Mouse (Mus musculus) limb, embryonic 12.5 days (tissue): ENCODE measurements around the gene Traf1. TPM values are rescaled to one million over a fixed set of nuclear protein-coding genes. Genes with fewer than 3 reads are reported as not detected.

Source experiments
- ATAC-seq: fragments of 200-750 bp; cut with Nextera tagmentation; 2 replicates; pipeline ENCODE4 v1.8.0; 2017; ENCODE audit warnings: low read depth, moderate TSS enrichment; ENCODE audit not compliant: insufficient number of reproducible peaks, insufficient read depth, low FRiP score, low TSS enrichment
- H3K27ac ChIP-seq: fragments of 300-500 bp; sonication (generic); 2 replicates; pipeline ENCODE4 v1.5.1; 2016; ENCODE audit warnings: mild to moderate bottlenecking, moderate library complexity
- H3K27me3 ChIP-seq: fragments of 300-500 bp; sonication (generic); 2 replicates; pipeline ENCODE4 v1.6.1; 2016; ENCODE audit warnings: mild to moderate bottlenecking, moderate library complexity
- H3K36me3 ChIP-seq: fragments of 300-500 bp; sonication (generic); 2 replicates; pipeline ENCODE4 v1.6.1; 2016; ENCODE audit warnings: mild to moderate bottlenecking, moderate library complexity
- H3K4me1 ChIP-seq: fragments of 300-500 bp; sonication (generic); replicated peaks from 2 replicates; pipeline ENCODE4 v1.6.1; 2016
- H3K4me2 ChIP-seq: fragments of 300-500 bp; sonication (generic); 2 replicates; pipeline ENCODE4 v1.6.1; 2016; ENCODE audit warnings: mild to moderate bottlenecking, moderate library complexity
- H3K4me3 ChIP-seq: fragments of 300-500 bp; sonication (generic); replicated peaks from 2 replicates; pipeline ENCODE4 v1.5.1; 2016; ENCODE audit warnings: mild to moderate bottlenecking
- H3K9ac ChIP-seq: fragments of 300-500 bp; sonication (generic); replicated peaks from 2 replicates; pipeline ENCODE4 v1.6.1; 2016; ENCODE audit warnings: mild to moderate bottlenecking, moderate library complexity
- H3K9me3 ChIP-seq: fragments of 300-500 bp; sonication (generic); 2 replicates; pipeline ENCODE4 v1.6.1; 2016; ENCODE audit warnings: mild to moderate bottlenecking, moderate library complexity
- WGBS: fragments of 180-500 bp; shearing (Covaris S2); methylation state at CpG from one replicate; pipeline ENCODE4 v1.1.7; 2016; 5-methylcytosine and 5-hydroxymethylcytosine counted together
- polyA plus RNA-seq: library from polyadenylated mRNA; unstranded; fragments of >200 nt; fragmentation: Nextera tagmentation; extraction: Ambion mirVana; gene quantifications from 2 replicates; pipeline ENCODE4 v1.2.1, GENCODE M21; 2016

The Traf1 gene
- polyA plus RNA-seq, 1 experiment from 2014 or later: 0.61 TPM

DNA sequence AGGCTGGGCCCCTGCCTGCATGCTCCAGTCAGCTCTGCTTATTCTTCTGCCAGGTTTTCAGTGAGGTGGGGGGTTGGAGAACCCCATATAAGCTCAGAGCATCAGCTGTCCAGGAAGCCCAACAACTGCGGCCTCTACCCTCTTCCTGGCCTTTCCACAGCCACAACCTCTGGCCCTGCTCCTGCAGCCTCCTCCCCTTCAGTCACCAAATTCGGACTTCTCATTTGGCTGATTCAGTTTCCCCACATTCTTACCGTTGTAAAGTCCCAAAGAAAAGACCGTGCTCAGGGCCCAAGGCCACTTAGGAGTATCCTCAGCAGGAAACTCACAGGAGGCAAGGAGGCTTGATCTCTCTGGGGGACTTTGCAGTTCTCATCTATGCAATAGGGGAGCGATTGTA lies 4.6 kb downstream of the Traf1 start:
- Histone ChIP-seq H3K4me2 (no peak overlapping the region), H3K27ac (no peak overlapping the region), H3K4me1 (0 out of 2 replicates have a peak, but pooled peaks cover 2% of the 10 kb centered on the region), H3K27me3 (peaks cover 18% of the 10 kb centered on the region), H3K9ac (no peak overlapping the region), H3K9me3 (no peaks in the 10 kb centered on the region), H3K36me3 (no peaks in the 10 kb centered on the region), H3K4me3 (no peak overlapping the region)
- WGBS: 68% methylated on average over 5 of the region's 5 CpGs
- no peak for ATAC-seq

DNA sequence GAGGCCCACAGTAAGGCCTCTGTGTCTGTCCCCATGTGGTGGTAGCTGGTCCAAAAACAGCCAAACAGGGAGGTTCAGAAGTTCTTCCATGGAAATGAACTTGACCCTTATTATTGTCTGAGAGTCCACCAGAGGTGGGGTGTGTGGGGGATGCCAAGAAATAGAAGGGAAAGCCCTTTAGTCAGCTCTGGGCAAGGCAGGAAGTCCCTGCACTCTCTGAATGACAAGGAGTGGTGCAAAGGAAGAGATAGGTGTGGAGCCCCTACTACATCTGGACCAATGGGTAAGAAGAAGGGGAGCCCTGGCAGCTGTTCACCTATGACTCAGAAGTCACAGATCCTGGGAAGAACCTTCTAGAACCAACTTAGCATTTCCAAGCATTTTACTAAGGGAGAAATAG lies 7.2 kb downstream of the Traf1 start:
- Histone ChIP-seq H3K27me3 (peaks cover 7% of the 10 kb centered on the region; the same call in 1 of the 2 replicates), H3K4me3 (no peak overlapping the region), H3K36me3 (no peaks in the 10 kb centered on the region), H3K4me2 (no peak overlapping the region), H3K4me1 (no peaks in the 10 kb centered on the region), H3K9ac (no peak overlapping the region), H3K9me3 (no peaks in the 10 kb centered on the region), H3K27ac (no peak overlapping the region)
- no peak for ATAC-seq

GRCm38 (mm10) chr2:34953547-34954116 lies 7.9 kb downstream of the Traf1 start:
- Histone ChIP-seq H3K9ac (no peak overlapping the region), H3K27me3 (peaks cover 5% of the 10 kb centered on the region; the same call in 1 of the 2 replicates), H3K4me2 (no peak overlapping the region), H3K36me3 (no peaks in the 10 kb centered on the region), H3K27ac (no peak overlapping the region), H3K4me1 (no peaks in the 10 kb centered on the region), H3K9me3 (no peaks in the 10 kb centered on the region), H3K4me3 (no peak overlapping the region)
- no peak for ATAC-seq
- WGBS: 68% methylated on average over 2 of the region's 2 CpGs

DNA sequence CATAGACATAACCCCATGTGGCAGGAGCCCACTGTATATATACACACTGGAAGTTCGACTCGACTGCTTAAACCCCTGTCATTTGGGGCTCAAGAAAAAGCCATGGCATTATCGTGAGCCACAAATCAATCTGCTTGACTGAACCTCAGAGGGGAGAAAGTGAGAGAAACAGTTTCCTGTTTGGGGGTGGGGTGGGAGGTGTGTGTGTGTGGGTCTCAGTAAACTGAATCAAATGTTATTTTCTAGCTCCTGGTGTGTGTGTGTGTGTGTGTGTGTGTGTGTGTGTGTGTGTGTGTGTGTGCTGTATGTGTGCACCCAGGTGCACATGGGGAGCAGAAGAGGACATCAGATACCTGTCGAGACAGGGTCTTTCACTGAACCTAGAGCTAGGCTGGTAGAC lies 8.6 kb downstream of the Traf1 start:
- no peaks in the 10 kb centered on the region for H3K4me1 ChIP-seq
- H3K4me2 ChIP-seq: no peak overlapping the region
- 71% methylated on average over 4 of the region's 4 CpGs for WGBS
- no peaks in the 10 kb centered on the region for H3K36me3 ChIP-seq
- ATAC-seq: no peak
- no peak overlapping the region for H3K4me3 ChIP-seq
- H3K27ac ChIP-seq: no peak overlapping the region
- no peak overlapping the region for H3K9ac ChIP-seq
- no peaks in the 10 kb centered on the region for H3K9me3 ChIP-seq
- peaks cover 8% of the 10 kb centered on the region for H3K27me3 ChIP-seq

DNA sequence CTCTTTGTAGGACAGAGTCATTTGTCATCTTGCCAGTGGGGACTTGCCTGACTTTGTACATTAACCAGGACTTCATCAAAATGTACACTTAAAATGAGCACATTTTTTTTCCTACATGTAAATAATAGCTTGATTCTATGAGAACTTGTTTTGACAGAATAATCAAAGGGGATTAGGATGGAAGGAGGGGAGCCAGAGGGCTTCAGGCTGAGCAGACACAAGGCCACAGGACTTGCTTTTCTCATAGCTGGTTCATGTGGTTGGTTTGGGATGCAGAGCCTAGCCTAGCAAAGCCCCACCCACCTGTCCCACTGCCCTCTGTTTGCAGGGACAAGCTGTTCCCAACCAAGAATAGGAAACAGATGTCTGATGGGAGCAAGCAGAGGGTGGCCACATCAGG lies 10.1 kb downstream of the Traf1 start:
- Histone ChIP-seq H3K27ac (no peak overlapping the region), H3K27me3 (peaks cover 13% of the 10 kb centered on the region), H3K36me3 (no peaks in the 10 kb centered on the region), H3K4me1 (no peaks in the 10 kb centered on the region), H3K9ac (no peak overlapping the region), H3K4me2 (no peak overlapping the region), H3K9me3 (no peaks in the 10 kb centered on the region), H3K4me3 (no peak overlapping the region)
- ATAC-seq: no peak

- 30% methylated on average over 2 of the region's 2 CpGs for WGBS
- Histone ChIP-seq H3K27ac (no peak overlapping the region), H3K4me3 (no peak overlapping the region), H3K4me1 (no peaks in the 10 kb centered on the region; the same call in 1 of the 2 replicates), H3K4me2 (no peak overlapping the region), H3K9me3 (no peaks in the 10 kb centered on the region), H3K9ac (no peak overlapping the region), H3K36me3 (no peaks in the 10 kb centered on the region), H3K27me3 (peaks cover 12% of the 10 kb centered on the region; the same call in 1 of the 2 replicates)
- ATAC-seq: no peak
These were observed 12.9 kb downstream of the Traf1 start for GRCm38 (mm10) chr2:34948622-34949021.

- no peak overlapping the region for H3K9ac ChIP-seq
- no peaks in the 10 kb centered on the region; the same call in 1 of the 2 replicates for H3K4me1 ChIP-seq
- no peak overlapping the region for H3K27ac ChIP-seq
- no peak for ATAC-seq
- WGBS: 64% methylated on average over 4 of the region's 4 CpGs
- no peaks in the 10 kb centered on the region for H3K9me3 ChIP-seq
- no peaks in the 10 kb centered on the region for H3K36me3 ChIP-seq
- H3K27me3 ChIP-seq: peaks cover 35% of the 10 kb centered on the region; the same call in 1 of the 2 replicates
- no peak overlapping the region for H3K4me2 ChIP-seq
- no peak overlapping the region for H3K4me3 ChIP-seq
These were observed 15.5 kb downstream of the Traf1 start for GRCm38 (mm10) chr2:34946046-34946445.

GRCm38 (mm10) chr2:34945580-34945979 lies 16.0 kb downstream of the Traf1 start:
- H3K36me3 ChIP-seq: no peaks in the 10 kb centered on the region
- H3K4me1 ChIP-seq: no peaks in the 10 kb centered on the region; the same call in 1 of the 2 replicates
- H3K27me3 ChIP-seq: peaks cover 36% of the 10 kb centered on the region; the same call in 1 of the 2 replicates
- no peak overlapping the region for H3K27ac ChIP-seq
- 68% methylated on average over 4 of the region's 4 CpGs for WGBS
- ATAC-seq: no peak
- no peaks in the 10 kb centered on the region for H3K9me3 ChIP-seq
- H3K9ac ChIP-seq: no peak overlapping the region
- no peak overlapping the region for H3K4me3 ChIP-seq
- no peak overlapping the region for H3K4me2 ChIP-seq

GRCm38 (mm10) chr2:34944761-34945160 lies 16.8 kb downstream of the Traf1 start:
- no peak overlapping the region for H3K4me2 ChIP-seq
- H3K27ac ChIP-seq: no peak overlapping the region

DNA sequence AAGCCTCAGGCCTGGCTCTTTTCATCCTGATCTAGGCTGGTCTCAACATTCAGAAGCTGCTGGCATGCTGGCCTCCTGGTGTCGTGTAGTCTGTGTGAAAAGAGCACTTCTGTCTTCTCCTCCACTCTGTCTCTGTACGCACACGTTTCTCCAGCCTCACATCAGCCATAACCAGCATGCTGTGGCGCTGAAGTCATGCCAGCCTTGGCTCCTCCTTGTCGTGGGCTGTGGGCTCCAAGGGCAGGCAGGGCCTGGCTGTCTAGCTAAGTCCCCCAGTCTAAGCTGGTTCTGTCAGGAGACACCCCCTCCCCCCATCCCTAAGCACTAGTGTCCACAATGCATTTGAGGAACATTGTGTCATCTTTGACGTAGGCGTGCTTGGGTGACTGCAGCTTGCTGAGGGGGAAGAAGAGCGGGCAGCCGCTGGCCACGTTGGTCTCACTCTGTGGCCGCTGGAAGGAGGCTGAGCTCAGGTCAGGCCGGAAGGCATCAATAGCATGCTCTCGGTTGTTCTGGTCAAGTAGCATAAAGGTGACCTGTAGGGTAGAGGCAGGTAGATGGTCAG lies 17.9 kb downstream of the Traf1 start:
- Histone ChIP-seq H3K9me3 (no peaks in the 10 kb centered on the region), H3K4me2 (no peak overlapping the region), H3K36me3 (no peaks in the 10 kb centered on the region), H3K4me3 (no peak overlapping the region), H3K27me3 (peaks cover 42% of the 10 kb centered on the region), H3K4me1 (peaks cover under 1% of the 10 kb centered on the region), H3K27ac (no peak overlapping the region), H3K9ac (no peak overlapping the region)
- ATAC-seq: no peak
- WGBS: 82% methylated on average over 13 of the region's 13 CpGs

More at GRCm38 (mm10) chr2:34944761-34945160, 16.8 kb downstream of the Traf1 start:
- no peak overlapping the region for H3K9ac ChIP-seq
- H3K9me3 ChIP-seq: no peaks in the 10 kb centered on the region
- WGBS: 17% methylated on average over 8 of the region's 8 CpGs
- peaks cover 42% of the 10 kb centered on the region for H3K27me3 ChIP-seq
- no peaks in the 10 kb centered on the region; the same call in 1 of the 2 replicates for H3K4me1 ChIP-seq
- H3K36me3 ChIP-seq: no peaks in the 10 kb centered on the region
- no peak for ATAC-seq
- H3K4me3 ChIP-seq: no peak overlapping the region

GRCm38 (mm10) chr2:34941061-34941675 lies 20.4 kb downstream of the Traf1 start:
- no peak overlapping the region for H3K27ac ChIP-seq
- H3K4me2 ChIP-seq: no peak overlapping the region
- no peaks in the 10 kb centered on the region for H3K36me3 ChIP-seq
- H3K9me3 ChIP-seq: no peaks in the 10 kb centered on the region
- peaks cover 38% of the 10 kb centered on the region for H3K27me3 ChIP-seq
- H3K4me3 ChIP-seq: no peak overlapping the region
- ATAC-seq: no peak
- peaks cover 21% of the 10 kb centered on the region for H3K4me1 ChIP-seq
- H3K9ac ChIP-seq: no peak overlapping the region
- WGBS: 54% methylated on average over 11 of the region's 11 CpGs
